Mouse (Mus musculus): ENCODE measurements around the gene Ndc80.
A peak's percentile ranks its signal among the peaks of the same experiment; 100 is the strongest.
"Not testable (repeated sequence)": the region's sequence is repeated elsewhere in the genome, so short reads cannot be mapped to it uniquely, and the experiment has no call there.

The Ndc80 gene

GRCm38 (mm10) chr17:71526711-71527564 lies at the start of gene Ndc80:
TSS of gene Ndc80 (minus strand) at chr17:71526857.
- peak; percentile 95 for DNase-seq (ENCODE audit: low spot score)

GRCm38 (mm10) chr17:71561631-71562030 lies 35.0 kb upstream of the Ndc80 start:
- peak; percentile 24 for DNase-seq (ENCODE audit: low spot score)

- DNase-seq (ENCODE audit: low spot score) = no peak
Observed at GRCm38 (mm10) chr17:71552901-71553300, 26.2 kb upstream of the Ndc80 start.

GRCm38 (mm10) chr17:71551757-71552451 lies 25.2 kb upstream of the Ndc80 start, which contains the start of gene Spdya:
TSS of gene Spdya (plus strand) at chr17:71552061.
- peak; percentile 81 for DNase-seq (ENCODE audit: low spot score)

GRCm38 (mm10) chr17:71551350-71551749 lies 24.7 kb upstream of the Ndc80 start:
- no peak for DNase-seq (ENCODE audit: low spot score)

GRCm38 (mm10) chr17:71548586-71548985 lies 21.9 kb upstream of the Ndc80 start:
- peak; percentile 36 for DNase-seq (ENCODE audit: low spot score)

- no peak for DNase-seq (ENCODE audit: low spot score)
Observed at GRCm38 (mm10) chr17:71537164-71537563, 10.5 kb upstream of the Ndc80 start.

GRCm38 (mm10) chr17:71535595-71535994 lies 8.9 kb upstream of the Ndc80 start:
- not testable (repeated sequence) for DNase-seq (ENCODE audit: low spot score)

- DNase-seq (ENCODE audit: low spot score) = no peak
Observed at GRCm38 (mm10) chr17:71528042-71528441, 1.4 kb upstream of the Ndc80 start.

- DNase-seq (ENCODE audit: low spot score) = no peak
Observed at GRCm38 (mm10) chr17:71526302-71526708, 352 bp downstream of the Ndc80 start.

GRCm38 (mm10) chr17:71510297-71510696 lies 16.4 kb downstream of the Ndc80 start:
- DNase-seq (ENCODE audit: low spot score) = no peak

GRCm38 (mm10) chr17:71506832-71507231 lies 19.8 kb downstream of the Ndc80 start:
- DNase-seq (ENCODE audit: low spot score) = no peak

GRCm38 (mm10) chr17:71495784-71496183 lies 30.9 kb downstream of the Ndc80 start:
- no peak for DNase-seq (ENCODE audit: low spot score)

GRCm38 (mm10) chr17:71491332-71491686 lies 35.3 kb downstream of the Ndc80 start:
- no peak for DNase-seq (ENCODE audit: low spot score)

- peak; percentile 42 for DNase-seq (ENCODE audit: low spot score)
Observed at GRCm38 (mm10) chr17:71490666-71491331, 35.9 kb downstream of the Ndc80 start.

GRCm38 (mm10) chr17:71489703-71490461 lies 36.8 kb downstream of the Ndc80 start:
- peak; percentile 25 for DNase-seq (ENCODE audit: low spot score)

- DNase-seq (ENCODE audit: low spot score) = peak; percentile 50
Observed at GRCm38 (mm10) chr17:71486231-71486851, 40.3 kb downstream of the Ndc80 start.

- peak; percentile 68 for DNase-seq (ENCODE audit: low spot score)
Observed at GRCm38 (mm10) chr17:71485791-71486230, 40.8 kb downstream of the Ndc80 start.

- DNase-seq (ENCODE audit: low spot score) = no peak
Observed at GRCm38 (mm10) chr17:71484711-71485110, 41.9 kb downstream of the Ndc80 start.

- no peak for DNase-seq (ENCODE audit: low spot score)
Observed at GRCm38 (mm10) chr17:71483418-71484060, 43.1 kb downstream of the Ndc80 start.

Data from lung, postnatal 25 days (tissue).